In genomic region chr8:104246621-104247020, GRCm38 (mm10) we compare ENCODE assay signal across 1 mouse cellular context.
TF ChIP-seq lines count a peak whose summit lies in the region.

No protein-coding gene starts in this region.

TF ChIP-seq in MEL, 35 proteins besides CTCF, POLR2A, EP300 and RAD21 (continued from another document):
- no peak for TF ChIP-seq NRF1 (IDR thresholded peaks at IDR 0.05; ENCODE audit: insufficient read depth, low read depth, low read length, poor library complexity, severe bottlenecking)
